Mouse (Mus musculus) retina, embryonic 14.5 days (tissue): ENCODE measurements around the gene Ptgdr2.

Source experiments
- DNase-seq: peaks from one replicate; pipeline ENCODE4 v3.0.0-alpha.2; 2015; ENCODE audit warnings: low spot score

Ptgdr2 gene

GRCm38 (mm10) chr19:10976318-10976717, 39.4 kb downstream of the Ptgdr2 start:
- peak; percentile 47 for DNase-seq

GRCm38 (mm10) chr19:10979184-10980168, 42.5 kb downstream of the Ptgdr2 start:
- peak; percentile 81 for DNase-seq

- no peak for DNase-seq
These were observed 43.2 kb downstream of the Ptgdr2 start for GRCm38 (mm10) chr19:10980210-10980609.

GRCm38 (mm10) chr19:10983146-10983545, 46.2 kb downstream of the Ptgdr2 start:
- peak; percentile 65 for DNase-seq

GRCm38 (mm10) chr19:10984551-10984950, 47.6 kb downstream of the Ptgdr2 start:
- DNase-seq = no peak

- DNase-seq = no peak
These were observed 48.9 kb downstream of the Ptgdr2 start for GRCm38 (mm10) chr19:10985889-10986288.

- DNase-seq = no peak
These were observed 51.6 kb downstream of the Ptgdr2 start for GRCm38 (mm10) chr19:10988563-10988962.

GRCm38 (mm10) chr19:10990751-10991150, 53.8 kb downstream of the Ptgdr2 start:
- no peak for DNase-seq

GRCm38 (mm10) chr19:10991911-10992310, 55.0 kb downstream of the Ptgdr2 start:
- DNase-seq = no peak
